In the genomic region with DNA sequence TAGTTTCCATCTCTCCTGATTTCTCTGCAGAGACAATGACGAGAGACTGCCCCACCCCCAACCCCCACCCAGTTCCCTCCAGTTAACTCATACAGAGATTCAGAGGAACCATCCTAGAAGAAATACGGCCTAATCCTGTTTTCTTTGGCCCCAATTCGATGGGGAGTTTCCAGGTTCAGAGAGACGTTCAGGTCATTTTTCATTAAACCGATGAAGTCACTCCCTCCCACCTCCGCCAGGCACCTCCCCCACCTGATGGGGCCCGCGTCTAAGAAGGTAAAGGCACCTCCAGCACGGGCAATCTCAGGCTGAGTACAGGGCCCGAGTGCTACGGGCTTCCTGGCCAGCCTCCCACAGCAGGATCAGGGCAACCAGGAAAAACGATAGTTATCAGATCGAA, we compare ENCODE assay signal across 13 mouse cellular contexts. TPM values are rescaled to one million over a fixed set of nuclear protein-coding genes. Genes with fewer than 3 reads are reported as not detected.
DNase-seq lines count a peak whose midpoint lies in the region; ATAC-seq and TF ChIP-seq lines count a peak whose summit lies in the region.
"Had no signal": no experiment of that assay in that cellular context is flagged by ENCODE, and none has a peak within 500 bp of the region (broad histone marks: within the 10 kb centered on the region; RNA-seq: fewer than 3 reads in every experiment).

No protein-coding gene starts in this region.

- H3K27ac ChIP-seq in forebrain, embryonic 10.5 days: peak overlapping the region; percentile 69
- H3K27ac ChIP-seq in forebrain, postnatal 0 days (ENCODE audit: low read depth, low read length): no peak overlapping the region
- no peak overlapping the region for H3K27ac ChIP-seq in lung, postnatal 0 days (ENCODE audit: low read length)
- peak overlapping the region; percentile 32 for H3K27ac ChIP-seq in forebrain, embryonic 15.5 days (replicated peaks)
- H3K27ac ChIP-seq in neural tube, embryonic 13.5 days (replicated peaks): peak overlapping the region; percentile 33; the same call in 1 of the 2 replicates
- H3K27ac ChIP-seq: heart, embryonic 15.5 days; kidney, postnatal 0 days; limb, embryonic 15.5 days had no signal

- H3K4me2 ChIP-seq in forebrain, postnatal 0 days (ENCODE audit: low read depth): no peak overlapping the region
- H3K4me2 ChIP-seq in lung, postnatal 0 days (replicated peaks; ENCODE audit: low read depth, low read length): no peak overlapping the region
- H3K4me2 ChIP-seq in forebrain, embryonic 15.5 days (replicated peaks): peak overlapping the region; percentile 18
- peak overlapping the region; percentile 33; the same call in 1 of the 2 replicates for H3K4me2 ChIP-seq in neural tube, embryonic 13.5 days
- H3K4me2 ChIP-seq: heart, embryonic 15.5 days; limb, embryonic 15.5 days had no signal

- peaks cover 32% of the 10 kb centered on the region for H3K36me3 ChIP-seq in forebrain, embryonic 10.5 days (replicated peaks)
- H3K36me3 ChIP-seq in forebrain, postnatal 0 days (ENCODE audit: insufficient read depth): no peaks in the 10 kb centered on the region
- no peaks in the 10 kb centered on the region for H3K36me3 ChIP-seq in lung, postnatal 0 days (ENCODE audit: insufficient read depth, low read length)
- H3K36me3 ChIP-seq in forebrain, embryonic 15.5 days: no peaks in the 10 kb centered on the region
- no peaks in the 10 kb centered on the region for H3K36me3 ChIP-seq in neural tube, embryonic 13.5 days
- H3K36me3 ChIP-seq: heart, embryonic 15.5 days had no signal

- 9% methylated on average over 13 of the region's 13 CpGs for WGBS in forebrain, embryonic 10.5 days
- WGBS in forebrain, postnatal 0 days: 14% methylated on average over 13 of the region's 13 CpGs
- WGBS in lung, postnatal 0 days: 13% methylated on average over 13 of the region's 13 CpGs
- WGBS in forebrain, embryonic 15.5 days: 9% methylated on average over 13 of the region's 13 CpGs
- 12% methylated on average over 13 of the region's 13 CpGs for WGBS in neural tube, embryonic 13.5 days

- no peak for TF ChIP-seq CTCF in forebrain, postnatal 0 days (IDR thresholded peaks at IDR 0.05; ENCODE audit: low read depth)
- TF ChIP-seq CTCF in lung, postnatal 0 days (IDR thresholded peaks at IDR 0.05): no peak

- no peak for ATAC-seq in forebrain, postnatal 0 days
- no peak for ATAC-seq in lung, postnatal 0 days
- ATAC-seq in forebrain, embryonic 15.5 days (replicated peaks): no peak
- no peak for ATAC-seq in neural tube, embryonic 13.5 days (ENCODE audit: low read depth)
- no peak for ATAC-seq in monocyte, adult 5-6 weeks (replicated peaks; ENCODE audit: insufficient number of reproducible peaks, low FRiP score, low TSS enrichment, poor library complexity, severe bottlenecking)

- no peak overlapping the region for H3K9ac ChIP-seq in forebrain, postnatal 0 days
- H3K9ac ChIP-seq in lung, postnatal 0 days (replicated peaks; ENCODE audit: low read depth): no peak overlapping the region
- no peak overlapping the region for H3K9ac ChIP-seq in forebrain, embryonic 15.5 days (replicated peaks)
- H3K9ac ChIP-seq in neural tube, embryonic 13.5 days: no peak overlapping the region
- H3K9ac ChIP-seq: heart, embryonic 15.5 days; limb, embryonic 15.5 days had no signal

- DNase-seq in forebrain, embryonic 10.5 days (ENCODE audit: extremely low spot score, low spot score): no peak
- no peak for DNase-seq in forebrain, postnatal 0 days
- peak; percentile 19 for DNase-seq in lung, postnatal 0 days (ENCODE audit: low spot score)
- no peak for DNase-seq in lung, adult 18-20 months
- no peak for DNase-seq in spleen, postnatal 4 days (ENCODE audit: low spot score in 2 of 2)
- DNase-seq: thymus, adult 2 months had no signal

- peak overlapping the region; percentile 19; the same call in 1 of the 2 replicates for H3K4me3 ChIP-seq in forebrain, embryonic 10.5 days
- H3K4me3 ChIP-seq in forebrain, postnatal 0 days (ENCODE audit: low read depth, low read length): no peak overlapping the region
- no peak overlapping the region for H3K4me3 ChIP-seq in lung, postnatal 0 days (ENCODE audit: low read depth, low read length)
- no peak overlapping the region for H3K4me3 ChIP-seq in forebrain, embryonic 15.5 days
- no peak overlapping the region for H3K4me3 ChIP-seq in neural tube, embryonic 13.5 days
- H3K4me3 ChIP-seq: heart, embryonic 15.5 days; limb, embryonic 15.5 days had no signal

- H3K4me1 ChIP-seq in forebrain, embryonic 10.5 days: peaks cover 57% of the 10 kb centered on the region
- H3K4me1 ChIP-seq in forebrain, postnatal 0 days (ENCODE audit: insufficient read depth): no peaks in the 10 kb centered on the region; the same call in 1 of the 2 replicates
- H3K4me1 ChIP-seq in lung, postnatal 0 days (ENCODE audit: insufficient read depth, low read depth, low read length): no peaks in the 10 kb centered on the region
- H3K4me1 ChIP-seq in forebrain, embryonic 15.5 days: peaks cover 36% of the 10 kb centered on the region
- peaks cover 37% of the 10 kb centered on the region for H3K4me1 ChIP-seq in neural tube, embryonic 13.5 days (replicated peaks)

- no peaks in the 10 kb centered on the region for H3K9me3 ChIP-seq in forebrain, embryonic 10.5 days
- H3K9me3 ChIP-seq in forebrain, postnatal 0 days (ENCODE audit: low read length): no peaks in the 10 kb centered on the region
- no peaks in the 10 kb centered on the region for H3K9me3 ChIP-seq in lung, postnatal 0 days (ENCODE audit: low read length)
- H3K9me3 ChIP-seq in forebrain, embryonic 15.5 days: no peaks in the 10 kb centered on the region
- H3K9me3 ChIP-seq in neural tube, embryonic 13.5 days: no peaks in the 10 kb centered on the region
- H3K9me3 ChIP-seq: heart, embryonic 15.5 days; limb, embryonic 15.5 days had no signal

- H3K27me3 ChIP-seq in forebrain, embryonic 10.5 days (ENCODE audit: poor library complexity, severe bottlenecking): peaks cover 24% of the 10 kb centered on the region
- no peaks in the 10 kb centered on the region for H3K27me3 ChIP-seq in forebrain, postnatal 0 days (ENCODE audit: insufficient read depth, low read length)
- 0 out of 2 replicates have a peak, but pooled peaks cover 7% of the 10 kb centered on the region for H3K27me3 ChIP-seq in lung, postnatal 0 days (replicated peaks; ENCODE audit: insufficient read depth, low read length)
- H3K27me3 ChIP-seq in forebrain, embryonic 15.5 days: no peaks in the 10 kb centered on the region
- no peaks in the 10 kb centered on the region for H3K27me3 ChIP-seq in neural tube, embryonic 13.5 days

- no peak for TF ChIP-seq EP300 in lung, postnatal 0 days (IDR thresholded peaks at IDR 0.05)

RNA-seq across cellular contexts. Expression of a gene that starts 6.3 kb away (rescaled TPM):
- 98.1 and 108 TPM in 2 replicates for polyA plus RNA-seq in forebrain, embryonic 10.5 days (2016; fragmentation: Nextera tagmentation; extraction: Ambion mirVana)
- 5.8 and 6.1 TPM in 2 replicates for total RNA-seq in forebrain, postnatal 0 days (2014; rRNA removed)
- 29.8 and 46.6 TPM in 2 replicates for polyA plus RNA-seq in forebrain, postnatal 0 days (2015; fragmentation: Nextera tagmentation; extraction: Ambion mirVana)
- polyA plus RNA-seq in lung, postnatal 0 days (2015; fragmentation: Nextera tagmentation; extraction: Ambion mirVana): 8.5 and 9.0 TPM in 2 replicates
- 66.6 and 70.4 TPM in 2 replicates for polyA plus RNA-seq in forebrain, embryonic 15.5 days (2015; fragmentation: Nextera tagmentation; extraction: Ambion mirVana)
- 49.0 and 72.8 TPM in 2 replicates for polyA plus RNA-seq in neural tube, embryonic 13.5 days (2015; fragmentation: Nextera tagmentation; extraction: Ambion mirVana)
- total RNA-seq in monocyte, adult 5-6 weeks (2017): not detected in 3 replicates
- total RNA-seq: MEL had no signal

Comparison
In these comparisons a context has a peak if more than half of its experiments do, and no peak if none do; other contexts are left out.
1. H3K27ac ChIP-seq: peak in forebrain, embryonic 10.5 days (single experiment), forebrain, embryonic 15.5 days (single experiment) and neural tube, embryonic 13.5 days (single experiment); none in forebrain, postnatal 0 days (single experiment) and lung, postnatal 0 days (single experiment).
2. H3K4me2 ChIP-seq: peak in forebrain, embryonic 15.5 days (single experiment) and neural tube, embryonic 13.5 days (single experiment); none in forebrain, postnatal 0 days (single experiment) and lung, postnatal 0 days (single experiment).